Mouse (Mus musculus) gonadal fat pad, adult 2 months (tissue): ENCODE measurements around the gene Gm10273. TPM values are rescaled to one million over a fixed set of nuclear protein-coding genes. Genes with fewer than 3 reads are reported as not detected.
"Not testable (repeated sequence)": the region's sequence is repeated elsewhere in the genome, so short reads cannot be mapped to it uniquely, and the experiment has no call there.

Experiments used
- DNase-seq: peaks from one replicate; pipeline ENCODE4 v3.0.0-alpha.2; 2012; ENCODE audit warnings: low read depth
- polyA plus RNA-seq: library from polyadenylated mRNA; depleted of rRNA; stranded (reverse); fragments of >200 nt; gene quantifications from 2 replicates; pipeline ENCODE4 v1.2.3, GENCODE M21; 2012; rRNA removed

The Gm10273 gene
- polyA plus RNA-seq: 15.0 and 15.5 TPM in 2 replicates

DNA sequence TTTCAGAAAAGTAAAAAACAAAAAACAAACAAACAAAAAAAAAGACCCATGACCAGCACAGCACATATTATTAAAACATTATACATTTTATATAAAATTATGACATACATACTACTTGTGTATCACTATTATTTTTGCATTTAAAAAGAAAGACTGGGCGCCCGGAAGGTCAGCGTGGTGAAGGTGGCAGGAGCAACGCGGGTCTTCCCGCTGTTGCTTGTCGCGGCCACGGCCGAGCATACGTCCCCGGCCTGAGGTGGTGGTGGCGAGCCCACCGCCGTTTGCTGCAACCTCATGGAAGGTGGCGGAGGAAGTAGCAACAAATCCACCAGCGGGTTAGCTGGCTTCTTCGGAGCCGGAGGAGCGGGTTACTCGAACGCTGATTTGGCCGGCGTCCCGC is at the start of gene Gm10273:
TSS of gene Gm10273 (plus strand) at position 172 of the 400 bp plus-strand sequence.
- DNase-seq: not testable (repeated sequence)

DNA sequence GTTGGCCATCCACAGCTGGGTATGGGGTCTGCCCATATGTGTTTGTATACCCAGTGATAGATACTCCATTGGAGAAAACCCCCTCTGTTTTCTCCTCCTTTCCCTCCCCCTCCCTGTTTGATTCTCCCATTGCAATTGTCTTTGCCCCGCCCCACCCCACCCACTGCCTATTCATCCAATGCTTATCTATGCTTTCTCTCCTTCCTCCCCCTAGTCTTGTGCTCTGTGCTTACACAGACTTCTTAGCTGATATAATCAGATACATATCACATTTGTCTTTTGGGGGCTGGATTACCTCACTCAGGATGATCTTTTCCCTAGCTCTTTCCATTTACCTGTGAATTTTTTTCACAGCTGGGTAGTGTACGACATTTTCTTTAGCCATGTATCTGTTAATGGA is 48.9 kb upstream of the Gm10273 start:
- no peak for DNase-seq

DNA sequence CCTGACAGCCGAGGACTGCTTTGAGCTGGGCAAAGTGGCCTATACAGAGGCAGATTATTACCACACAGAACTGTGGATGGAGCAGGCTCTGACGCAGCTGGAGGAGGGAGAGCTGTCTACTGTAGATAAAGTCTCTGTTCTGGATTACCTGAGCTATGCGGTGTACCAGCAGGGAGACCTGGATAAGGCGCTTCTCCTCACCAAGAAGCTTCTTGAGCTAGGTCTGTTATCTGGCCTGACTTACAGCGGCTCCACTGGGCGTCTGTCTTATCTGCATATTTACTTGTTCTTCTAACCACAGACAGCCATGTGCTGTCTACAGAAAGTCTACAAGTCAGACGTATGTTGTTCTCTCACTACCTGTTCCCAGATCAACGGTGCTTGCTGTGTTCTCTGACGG is 47.2 kb upstream of the Gm10273 start:
- DNase-seq: no peak

DNA sequence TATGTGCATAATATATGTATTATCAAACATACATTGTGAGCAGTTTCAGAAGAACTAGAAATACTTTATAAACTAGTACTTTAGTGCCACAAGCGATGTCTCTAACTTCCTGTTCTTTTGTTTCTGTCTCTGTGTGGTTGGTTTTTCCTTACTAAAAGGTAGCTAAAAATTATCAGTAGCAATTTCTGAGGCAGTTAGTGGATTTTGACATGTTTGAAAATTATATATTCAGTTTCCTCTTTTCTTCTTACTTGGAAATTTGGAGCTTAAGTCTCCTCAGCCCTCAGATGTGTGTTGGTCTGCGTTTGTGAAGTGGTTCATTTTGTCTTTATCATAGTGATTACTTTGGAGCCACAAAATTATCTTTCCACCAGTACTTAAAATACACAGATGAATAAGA is 45.9 kb upstream of the Gm10273 start:
- DNase-seq: no peak

DNA sequence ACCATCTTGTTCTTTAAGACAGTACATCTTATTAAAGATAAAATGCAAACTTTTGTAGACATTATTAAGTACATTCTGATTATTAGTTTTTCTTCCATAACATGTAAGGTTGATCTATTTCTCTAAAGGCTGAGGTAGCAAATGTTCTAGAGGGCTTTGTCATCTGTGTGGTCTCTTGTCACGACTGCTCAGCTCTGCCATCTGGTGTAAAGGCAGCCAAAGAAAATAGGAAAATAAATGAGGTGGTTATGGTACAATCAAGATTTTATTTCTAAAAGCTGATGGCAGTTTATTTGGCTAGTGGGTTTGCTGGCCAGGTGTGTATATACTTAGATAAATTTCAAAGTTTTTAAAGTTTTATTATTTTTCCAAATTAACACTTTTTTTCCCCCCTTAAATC is 42.4 kb upstream of the Gm10273 start:
- no peak for DNase-seq

DNA sequence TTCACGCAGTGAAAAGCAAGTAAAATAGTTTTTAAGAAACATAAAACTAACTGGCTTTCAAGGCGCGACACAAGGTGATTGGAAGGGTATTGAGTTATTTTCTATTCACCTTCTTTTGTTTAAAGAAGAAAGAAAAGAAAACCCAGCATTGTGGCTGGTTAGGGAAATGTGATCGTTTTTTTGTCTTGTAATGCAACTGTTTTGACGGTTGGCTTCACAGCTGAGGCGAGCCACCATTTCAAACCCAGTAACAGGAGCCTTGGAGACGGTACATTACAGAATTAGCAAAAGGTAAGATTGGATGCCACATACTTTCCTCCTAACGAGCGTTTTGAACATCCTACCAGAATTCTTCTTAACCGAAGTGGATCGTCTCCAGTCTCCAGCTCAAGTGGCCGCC is 41.3 kb upstream of the Gm10273 start:
- DNase-seq: no peak

DNA sequence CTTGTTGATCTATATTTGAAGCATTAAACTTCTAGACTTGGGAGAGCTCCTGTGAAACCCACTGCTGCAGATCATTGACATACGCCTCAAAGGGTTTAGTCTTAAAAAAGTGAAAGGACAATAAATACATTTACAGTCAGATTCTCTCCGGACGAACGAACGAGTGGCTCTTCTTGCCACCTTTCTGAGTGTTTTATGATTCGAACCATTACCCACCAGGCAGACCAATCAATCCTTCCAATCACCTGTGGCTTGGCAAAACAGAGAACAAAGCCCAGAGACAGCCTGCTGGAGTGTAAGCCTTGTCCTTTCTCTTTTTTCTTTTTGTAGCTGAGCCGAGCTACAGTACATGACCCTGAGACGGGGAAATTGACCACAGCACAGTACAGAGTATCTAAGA is 40.4 kb upstream of the Gm10273 start:
- DNase-seq: no peak

DNA sequence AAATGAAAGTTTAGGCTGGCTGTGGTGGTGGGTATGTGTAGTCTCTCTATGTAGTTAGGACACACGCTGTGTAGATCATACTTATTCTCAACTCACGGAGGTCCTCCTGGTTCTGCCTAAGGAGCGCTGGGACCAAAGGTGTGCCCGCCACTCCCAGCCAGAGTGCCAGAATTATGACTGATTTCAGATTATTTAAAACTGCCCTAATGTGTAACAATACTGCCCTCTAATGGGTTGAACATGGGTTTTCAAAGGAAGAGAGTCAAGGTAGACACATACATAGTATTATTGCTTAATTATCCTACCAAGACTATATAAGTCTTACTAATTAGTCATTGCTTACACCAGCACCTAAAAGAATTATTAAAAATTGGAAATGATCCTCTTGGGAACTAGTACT is 36.7 kb upstream of the Gm10273 start:
- no peak for DNase-seq

DNA sequence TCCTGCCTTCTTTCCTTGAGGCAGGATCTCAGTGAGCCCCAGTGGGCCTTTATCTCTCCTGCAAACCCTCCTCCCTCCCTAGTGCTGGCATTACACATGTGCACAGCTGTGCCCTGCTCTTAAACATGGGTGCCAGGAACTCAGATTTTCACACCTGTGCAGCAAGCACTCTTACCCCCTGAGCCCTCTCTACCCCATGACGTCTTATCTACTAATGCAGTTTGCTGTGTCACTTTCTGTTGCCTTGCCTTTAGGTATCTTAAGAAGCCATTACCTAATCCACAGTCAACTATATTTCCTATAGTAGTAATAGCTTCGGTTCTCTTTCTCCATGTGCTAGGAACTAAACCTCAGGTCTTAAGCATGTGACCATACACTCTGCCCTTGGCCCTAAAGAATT is 32.2 kb upstream of the Gm10273 start:
- DNase-seq: no peak

DNA sequence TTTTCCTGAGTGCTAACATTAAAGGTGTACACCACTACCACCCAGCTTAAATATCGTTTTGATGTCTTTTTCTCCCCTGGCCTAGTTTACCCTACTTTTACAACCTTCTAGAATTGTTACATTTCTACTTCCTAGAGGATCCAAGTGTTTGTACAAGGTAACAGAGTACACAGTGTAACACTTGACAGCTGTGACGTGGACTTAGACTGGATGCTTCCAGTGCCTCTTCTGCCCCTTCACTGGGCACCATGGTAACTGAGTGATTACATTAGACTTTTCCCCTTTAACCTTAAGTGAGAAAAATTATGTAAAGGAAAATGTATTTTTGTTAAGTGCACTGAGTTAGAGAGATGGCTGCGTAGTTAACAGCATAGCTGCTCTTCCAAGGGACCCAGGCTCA is 30.9 kb upstream of the Gm10273 start:
- DNase-seq: no peak

DNA sequence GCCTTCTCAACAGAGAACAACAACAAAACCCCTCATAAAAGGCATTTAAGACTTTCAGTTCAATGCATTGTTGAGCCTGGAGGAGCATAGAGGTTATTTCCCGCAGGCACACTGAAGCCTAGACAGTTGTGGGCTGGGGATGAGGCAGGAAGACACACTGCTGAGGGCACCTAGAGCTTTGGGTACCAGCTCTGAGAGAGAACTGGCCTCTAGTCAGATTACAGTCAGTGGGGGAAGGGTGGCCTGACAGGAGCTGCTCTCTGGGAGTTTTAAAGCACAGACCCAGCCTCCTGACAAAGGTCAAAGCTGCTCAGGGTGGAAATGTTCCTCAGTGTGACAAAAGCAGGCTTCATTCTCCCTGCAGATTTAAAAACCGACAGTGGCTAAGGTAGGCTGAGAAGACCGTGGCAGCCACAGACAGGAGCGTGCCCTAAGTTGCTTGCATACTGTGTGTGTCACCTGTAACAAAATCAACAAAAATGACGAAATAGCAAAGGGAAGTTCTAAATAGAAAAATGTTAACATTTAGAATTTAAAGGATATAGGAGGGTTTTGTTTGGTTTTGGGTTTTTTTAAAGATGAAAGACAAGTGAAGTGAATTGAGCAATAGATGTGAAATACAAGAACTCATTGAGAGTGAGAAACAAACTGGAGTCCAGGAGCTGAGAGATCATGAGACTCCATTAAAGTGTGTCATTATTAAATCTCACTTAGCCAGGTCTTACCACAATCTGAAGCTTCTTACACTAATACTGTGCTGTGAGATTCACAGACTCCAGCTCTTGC is 29.4 kb upstream of the Gm10273 start:
- no peak for DNase-seq

DNA sequence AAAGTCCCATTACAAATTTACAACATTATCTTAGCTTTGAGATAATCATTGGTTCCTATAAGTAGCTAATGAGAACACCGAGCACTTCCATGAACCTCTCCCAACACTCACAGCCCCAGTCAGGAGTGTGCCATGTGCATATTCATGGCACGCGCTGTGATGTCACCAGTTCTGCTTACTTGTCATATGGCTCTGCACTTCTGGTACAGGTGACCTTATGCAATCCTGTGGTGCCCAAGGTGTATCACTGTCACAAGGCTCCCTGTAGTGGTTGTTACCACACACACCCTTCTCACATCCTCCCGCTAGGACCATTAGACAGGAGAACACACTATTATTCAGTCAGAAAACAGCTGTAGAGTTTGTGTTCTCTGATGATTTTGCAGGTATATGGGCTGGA is 28.7 kb upstream of the Gm10273 start:
- DNase-seq: no peak

DNA sequence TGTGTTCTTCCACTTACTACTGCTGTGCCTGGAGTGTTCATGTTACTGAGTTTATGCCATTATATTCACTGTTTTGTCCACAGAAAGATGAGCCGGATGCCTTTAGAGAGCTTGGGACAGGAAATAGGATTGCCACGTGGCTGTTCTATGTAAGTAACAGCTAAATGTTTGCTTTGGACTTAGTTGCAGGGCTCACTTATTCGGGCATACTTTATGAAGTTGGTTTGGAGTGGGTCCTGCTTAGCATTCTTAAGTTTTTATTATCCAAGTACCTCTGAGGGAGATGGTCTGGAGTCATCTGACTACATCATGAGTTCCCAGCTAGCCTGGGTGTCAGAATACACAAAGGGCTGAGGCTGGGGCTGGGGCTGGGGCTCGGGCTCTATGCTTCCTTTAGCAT is 28.2 kb upstream of the Gm10273 start:
- DNase-seq: no peak

DNA sequence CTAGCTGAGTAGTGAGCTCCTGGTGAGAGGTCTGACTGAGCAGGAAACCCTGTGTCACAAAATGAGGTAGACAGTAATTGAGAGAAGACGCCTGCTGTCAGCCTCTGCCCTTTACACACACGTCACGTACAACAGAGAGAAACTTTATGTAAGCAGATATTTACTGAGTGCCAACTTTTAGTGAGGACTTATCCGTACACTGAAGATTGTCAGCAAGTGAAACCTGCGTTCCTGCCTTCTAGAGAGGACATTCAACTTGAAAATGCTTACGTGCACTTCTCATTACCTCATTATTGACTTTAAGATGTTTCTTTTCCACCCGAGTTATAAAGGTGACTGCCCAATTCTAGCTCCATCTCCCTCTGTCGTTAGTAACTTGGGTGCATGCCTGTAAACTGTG is 26.7 kb upstream of the Gm10273 start:
- no peak for DNase-seq

DNA sequence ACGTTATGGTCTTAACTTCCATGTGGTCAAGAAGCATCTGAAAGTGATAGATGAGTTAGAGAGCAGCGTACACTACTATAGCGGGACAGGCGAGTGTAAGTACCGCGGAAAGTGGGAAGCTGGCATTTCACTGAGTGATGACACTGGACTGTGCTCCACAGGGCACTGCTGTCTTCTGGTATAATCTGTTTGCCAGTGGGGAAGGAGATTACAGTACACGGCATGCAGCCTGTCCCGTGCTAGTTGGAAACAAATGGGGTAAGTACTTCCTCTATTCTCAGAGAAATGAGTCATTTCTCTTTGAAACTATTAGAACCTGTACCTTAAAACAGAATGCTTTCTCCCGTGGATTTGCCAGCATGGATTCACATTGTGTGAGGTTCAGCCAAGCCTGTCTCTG is 26.0 kb upstream of the Gm10273 start:
- no peak for DNase-seq

DNA sequence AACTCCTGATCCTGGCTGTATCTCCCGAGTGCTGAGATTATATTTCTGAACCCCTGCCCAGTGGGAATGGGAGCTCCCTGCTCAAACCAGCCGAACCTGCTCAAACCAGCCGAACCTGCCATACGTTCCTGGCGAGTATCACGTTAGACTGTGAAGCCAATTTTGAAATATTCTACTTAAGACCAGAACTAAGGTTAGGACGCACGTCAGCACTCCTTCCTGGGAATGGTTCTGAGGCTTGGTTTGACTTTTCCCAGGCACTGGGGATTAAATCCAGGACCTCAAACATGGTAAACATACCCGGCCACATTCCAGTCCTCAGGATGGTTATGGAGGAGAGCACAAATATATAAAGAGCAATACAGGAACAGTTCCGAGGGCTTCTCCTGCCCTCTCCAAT is 17.5 kb upstream of the Gm10273 start:
- DNase-seq: peak; percentile 83

DNA sequence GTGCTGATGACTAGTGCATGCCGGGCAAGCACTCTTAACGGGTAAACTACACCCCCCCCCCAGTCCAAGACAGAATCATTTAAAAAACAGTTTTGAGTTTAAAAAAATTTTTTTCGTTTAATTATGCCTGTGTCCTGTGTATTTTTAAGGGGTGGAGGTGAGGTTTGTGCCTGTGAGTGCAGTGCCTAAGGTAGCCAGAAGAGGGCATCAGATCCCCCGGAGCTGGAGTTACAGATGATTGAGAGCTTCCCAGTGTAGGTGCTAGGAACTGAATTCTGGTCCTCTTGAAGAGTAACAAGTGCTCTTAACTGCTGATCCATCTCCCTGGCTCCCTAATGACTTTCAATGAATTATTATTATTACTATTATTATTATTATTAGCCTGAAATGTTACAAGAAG is 16.7 kb upstream of the Gm10273 start:
- DNase-seq: no peak

DNA sequence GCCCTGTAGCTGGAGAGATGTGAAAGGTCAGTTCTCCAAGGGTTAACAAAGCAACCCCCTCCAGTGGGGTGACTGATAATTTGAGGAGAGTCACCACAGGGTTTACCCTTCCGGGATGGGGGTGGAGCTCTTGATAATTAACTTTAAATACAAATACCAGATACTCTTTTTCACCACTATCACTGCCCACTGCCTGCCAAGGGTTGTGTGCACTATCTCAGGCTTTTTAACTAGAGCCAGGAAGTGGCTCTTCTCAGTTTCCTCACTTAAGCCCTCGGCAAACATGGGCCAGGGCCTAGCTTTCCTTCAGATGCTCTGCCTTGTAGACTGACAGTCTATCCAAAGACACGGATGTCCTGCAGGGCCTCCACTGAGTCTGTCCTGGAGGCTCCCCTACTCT is 15.5 kb upstream of the Gm10273 start:
- DNase-seq: no peak

DNA sequence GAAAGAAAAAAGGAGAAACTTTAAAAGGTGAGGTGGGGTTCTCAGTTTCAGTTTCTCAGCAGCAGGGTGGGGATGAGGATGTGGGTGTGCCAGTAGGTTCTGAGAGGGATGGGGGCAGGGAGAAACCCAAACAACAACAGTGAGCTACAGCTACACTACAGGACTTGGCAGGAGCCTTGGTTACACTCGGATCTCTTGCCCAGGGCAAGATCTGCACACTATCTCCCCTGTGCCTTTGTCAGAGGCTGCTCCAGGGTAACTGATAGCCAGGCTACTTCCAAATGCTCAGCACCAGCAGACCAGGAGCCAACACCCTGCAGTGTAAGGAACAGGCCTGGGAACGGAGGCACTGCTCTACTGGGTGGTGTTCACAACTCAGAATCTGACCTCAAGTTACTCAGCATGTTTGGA is 15.0 kb upstream of the Gm10273 start:
- DNase-seq: no peak

DNA sequence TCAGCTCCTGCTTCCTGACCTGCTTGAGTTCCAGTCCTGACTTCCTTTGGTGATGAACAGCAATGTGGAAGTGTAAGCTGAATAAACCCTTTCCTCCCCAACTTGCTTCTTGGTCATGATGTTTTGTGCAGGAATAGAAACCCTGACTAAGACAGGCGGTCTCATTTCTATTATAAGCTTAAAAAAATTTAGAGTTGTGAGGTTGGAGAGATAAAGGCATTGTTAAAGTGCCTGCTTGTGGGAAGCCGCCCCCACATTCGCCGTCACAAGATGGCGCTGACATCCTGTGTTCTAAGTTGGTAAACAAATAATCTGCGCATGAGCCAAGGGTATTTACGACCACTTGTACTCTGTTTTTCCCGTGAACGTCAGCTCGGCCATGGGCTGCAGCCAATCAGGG is 13.9 kb upstream of the Gm10273 start:
- not testable (repeated sequence) for DNase-seq

DNA sequence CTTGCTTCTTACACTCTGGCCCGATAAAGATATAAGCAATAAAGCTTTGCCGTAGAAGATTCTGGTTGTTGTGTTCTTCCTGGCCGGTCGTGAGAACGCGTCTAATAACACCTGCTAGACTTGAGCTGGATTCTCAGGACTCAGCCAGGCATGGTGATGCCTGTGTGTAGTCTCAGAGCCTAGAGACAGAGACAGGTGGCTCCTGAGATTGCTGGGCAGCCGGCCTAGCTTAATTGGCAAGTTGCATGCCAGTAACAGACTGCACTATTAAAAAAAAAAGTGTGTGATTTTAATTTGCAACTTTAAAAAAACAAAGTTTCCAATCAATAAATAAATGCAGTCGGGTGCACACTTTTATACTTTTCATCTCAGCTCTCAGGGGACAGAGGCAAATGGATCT is 8.5 kb upstream of the Gm10273 start:
- DNase-seq: no peak

DNA sequence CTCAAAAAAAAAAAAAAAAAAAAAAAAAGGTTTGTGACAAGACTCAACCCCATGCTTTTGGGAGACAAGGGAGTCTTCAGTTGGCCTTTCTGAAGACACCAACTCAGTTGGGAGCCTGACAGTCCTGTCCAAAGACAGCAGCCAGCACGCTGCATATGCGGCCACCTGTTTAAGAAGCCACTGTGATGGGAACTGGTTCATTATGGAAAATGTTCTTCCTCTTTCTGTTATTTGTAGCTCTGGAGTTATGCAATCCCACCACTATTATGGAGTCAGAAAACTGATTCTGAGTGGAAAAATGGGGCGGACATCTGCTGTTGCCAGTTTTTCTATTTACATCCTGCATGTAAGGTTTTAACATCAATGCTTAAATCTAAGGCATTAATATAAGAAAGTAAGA is 5.8 kb upstream of the Gm10273 start:
- DNase-seq: no peak

DNA sequence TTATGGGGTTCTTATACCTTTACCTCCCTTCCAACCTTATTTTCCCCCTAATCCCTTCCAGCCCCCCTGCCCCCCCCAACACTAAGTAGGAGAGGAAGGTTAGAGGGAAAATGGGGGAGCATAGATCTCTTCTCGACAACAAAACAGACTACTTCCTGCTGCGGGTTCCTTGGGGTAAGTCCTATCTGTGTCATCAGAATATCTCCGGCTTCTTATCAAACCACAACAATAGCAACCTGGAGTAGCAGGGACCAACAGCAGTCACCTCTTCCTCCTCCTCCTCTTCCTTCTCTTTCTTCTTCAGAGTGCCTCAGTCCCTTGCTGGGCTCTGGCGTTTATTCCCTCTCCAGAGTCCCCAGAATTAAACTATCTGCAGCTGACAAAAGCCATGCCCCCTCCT is 3.5 kb upstream of the Gm10273 start:
- no peak for DNase-seq
